Mouse (Mus musculus) erythroblast, adult 5-6 weeks (primary cell): ENCODE results near the gene Sectm1a. TPM values are rescaled to one million over a fixed set of nuclear protein-coding genes. Genes with fewer than 3 reads are reported as not detected.
"Not testable (repeated sequence)": the region's sequence is repeated elsewhere in the genome, so short reads cannot be mapped to it uniquely, and the experiment has no call there.

ENCODE experiments used
- ATAC-seq: replicated peaks from 2 replicates; pipeline ENCODE4 v1.8.0; 2016; ENCODE audit warnings: moderate number of reproducible peaks, mild to moderate bottlenecking, moderate TSS enrichment, inconsistent platforms; ENCODE audit not compliant: poor library complexity, low FRiP score, severe bottlenecking
- total RNA-seq, 2 experiments: library from RNA; stranded (forward) in 1 of 2; stranded (reverse) in 1 of 2; fragments of 150-400 nt in 1 of 2; fragments of 200-764, 138-1000 nt in 1 of 2; gene quantifications; 2 replicates each; pipeline versions ENCODE4 v1.2.3 to v1.2.4; 2015 to 2017; ENCODE audit warnings: low replicate concordance in 2 of 2

The Sectm1a gene
- total RNA-seq, 2 experiments from 2014 or later: not detected

- no peak for ATAC-seq
These were observed 24.3 kb downstream of the Sectm1a start for GRCm38 (mm10) chr11:121056536-121057236.

- peak; percentile 88 for ATAC-seq
These were observed 27.5 kb downstream of the Sectm1a start for GRCm38 (mm10) chr11:121053536-121053935.

GRCm38 (mm10) chr11:121052387-121052786, 28.6 kb downstream of the Sectm1a start:
- ATAC-seq: no peak

- no peak for ATAC-seq
These were observed 29.2 kb downstream of the Sectm1a start for GRCm38 (mm10) chr11:121051793-121052192.

- no peak for ATAC-seq
These were observed 31.2 kb downstream of the Sectm1a start for GRCm38 (mm10) chr11:121049840-121050239.

- no peak for ATAC-seq
These were observed 33.1 kb downstream of the Sectm1a start for GRCm38 (mm10) chr11:121047826-121048399.

GRCm38 (mm10) chr11:121045286-121045685, 35.7 kb downstream of the Sectm1a start:
- ATAC-seq: no peak

GRCm38 (mm10) chr11:121043025-121043424, 38.0 kb downstream of the Sectm1a start:
- not testable (repeated sequence) for ATAC-seq

GRCm38 (mm10) chr11:121042480-121042879, 38.5 kb downstream of the Sectm1a start:
- no peak for ATAC-seq

- ATAC-seq: no peak
These were observed 39.4 kb downstream of the Sectm1a start for GRCm38 (mm10) chr11:121041636-121042035.

GRCm38 (mm10) chr11:121041212-121041611, 39.8 kb downstream of the Sectm1a start:
- peak; percentile 61 for ATAC-seq

GRCm38 (mm10) chr11:121039302-121039701, 41.7 kb downstream of the Sectm1a start, which contains the start of gene Cd7:
Gene Cd7, minus strand, starts transcription at chr11:121039418.
- ATAC-seq: no peak

- no peak for ATAC-seq
These were observed 42.4 kb downstream of the Sectm1a start for GRCm38 (mm10) chr11:121038366-121039240.

- no peak for ATAC-seq
These were observed 47.9 kb downstream of the Sectm1a start for GRCm38 (mm10) chr11:121033118-121033517.

GRCm38 (mm10) chr11:121027259-121027658, 53.8 kb downstream of the Sectm1a start:
- 0 out of 2 replicates have a peak, but pooled peaks have one; percentile 42 for ATAC-seq

GRCm38 (mm10) chr11:121024163-121024562, 56.9 kb downstream of the Sectm1a start:
- no peak for ATAC-seq

GRCm38 (mm10) chr11:121019501-121019900, 61.5 kb downstream of the Sectm1a start:
- ATAC-seq: no peak

- ATAC-seq: peak; percentile 75
These were observed 63.3 kb downstream of the Sectm1a start for GRCm38 (mm10) chr11:121017703-121018102.
